Mouse (Mus musculus): ENCODE data around the gene Tenm2. TPM values are rescaled to one million over a fixed set of nuclear protein-coding genes. Genes with fewer than 3 reads are reported as not detected.

Gene Tenm2
- polyA plus RNA-seq, 1 experiment from 2014 or later: 0.12 TPM

- H3K27ac ChIP-seq (ENCODE audit: low read depth, low read length): no peak overlapping the region
- no peak for ATAC-seq
- H3K9ac ChIP-seq (ENCODE audit: low read depth, low read length): no peak overlapping the region
- H3K4me2 ChIP-seq (replicated peaks; ENCODE audit: low read depth): no peak overlapping the region
- no peaks in the 10 kb centered on the region for H3K36me3 ChIP-seq (ENCODE audit: control insufficient read depth, insufficient read depth)
- H3K27me3 ChIP-seq (replicated peaks; ENCODE audit: control insufficient read depth, insufficient read depth, low read length): no peaks in the 10 kb centered on the region
- WGBS: 62% methylated on average over 8 of the region's 8 CpGs
- TF ChIP-seq CTCF (IDR thresholded peaks at IDR 0.05; ENCODE audit: low read depth): no peak
- no peaks in the 10 kb centered on the region for H3K9me3 ChIP-seq (ENCODE audit: control insufficient read depth)
- no peaks in the 10 kb centered on the region for H3K4me1 ChIP-seq (replicated peaks; ENCODE audit: control insufficient read depth, insufficient read depth, low read length)
- no peak overlapping the region for H3K4me3 ChIP-seq (ENCODE audit: low read depth, low read length)
Observed at GRCm38 (mm10) chr11:36073074-36073818, 1162.5 kb downstream of the Tenm2 start.

DNA sequence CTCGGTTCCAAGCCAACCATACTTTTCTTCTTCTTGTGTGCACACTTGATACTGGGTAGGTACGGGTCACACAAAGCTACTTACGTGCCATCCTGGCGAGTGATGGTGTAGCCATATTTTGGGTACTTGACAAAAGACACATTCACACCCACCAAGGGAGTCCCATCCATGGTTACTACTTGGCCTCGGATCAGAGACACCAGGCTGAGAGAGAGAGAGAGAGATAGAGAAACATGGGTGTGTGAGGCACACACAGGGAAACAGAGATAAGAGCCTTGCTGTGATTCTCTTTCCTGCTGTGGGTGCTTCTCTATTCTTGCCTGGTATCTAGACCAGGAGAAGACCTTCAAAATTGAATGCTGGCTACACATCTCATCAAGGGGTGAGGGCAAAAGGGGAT is 1163.1 kb downstream of the Tenm2 start:
- 82% methylated on average over 5 of the region's 5 CpGs for WGBS
- no peak overlapping the region for H3K27ac ChIP-seq (ENCODE audit: low read depth, low read length)
- no peaks in the 10 kb centered on the region for H3K4me1 ChIP-seq (replicated peaks; ENCODE audit: control insufficient read depth, insufficient read depth, low read length)
- no peak for ATAC-seq
- no peak overlapping the region for H3K4me3 ChIP-seq (ENCODE audit: low read depth, low read length)
- H3K27me3 ChIP-seq (replicated peaks; ENCODE audit: control insufficient read depth, insufficient read depth, low read length): no peaks in the 10 kb centered on the region
- H3K36me3 ChIP-seq (ENCODE audit: control insufficient read depth, insufficient read depth): no peaks in the 10 kb centered on the region
- no peak for TF ChIP-seq CTCF (IDR thresholded peaks at IDR 0.05; ENCODE audit: low read depth)
- no peak overlapping the region for H3K4me2 ChIP-seq (replicated peaks; ENCODE audit: low read depth)
- no peaks in the 10 kb centered on the region for H3K9me3 ChIP-seq (ENCODE audit: control insufficient read depth)
- no peak overlapping the region for H3K9ac ChIP-seq (ENCODE audit: low read depth, low read length)

- H3K27ac ChIP-seq (ENCODE audit: low read depth, low read length): no peak overlapping the region
- no peak overlapping the region for H3K9ac ChIP-seq (ENCODE audit: low read depth, low read length)
- 69% methylated on average over 9 of the region's 9 CpGs for WGBS
- no peaks in the 10 kb centered on the region for H3K36me3 ChIP-seq (ENCODE audit: control insufficient read depth, insufficient read depth)
- no peaks in the 10 kb centered on the region for H3K27me3 ChIP-seq (replicated peaks; ENCODE audit: control insufficient read depth, insufficient read depth, low read length)
- H3K4me2 ChIP-seq (replicated peaks; ENCODE audit: low read depth): no peak overlapping the region
- ATAC-seq: no peak
- no peak for TF ChIP-seq CTCF (IDR thresholded peaks at IDR 0.05; ENCODE audit: low read depth)
- no peak overlapping the region for H3K4me3 ChIP-seq (ENCODE audit: low read depth, low read length)
- H3K9me3 ChIP-seq (ENCODE audit: control insufficient read depth): no peaks in the 10 kb centered on the region
- no peaks in the 10 kb centered on the region for H3K4me1 ChIP-seq (replicated peaks; ENCODE audit: control insufficient read depth, insufficient read depth, low read length)
Observed at GRCm38 (mm10) chr11:36072038-36072437, 1163.7 kb downstream of the Tenm2 start.

DNA sequence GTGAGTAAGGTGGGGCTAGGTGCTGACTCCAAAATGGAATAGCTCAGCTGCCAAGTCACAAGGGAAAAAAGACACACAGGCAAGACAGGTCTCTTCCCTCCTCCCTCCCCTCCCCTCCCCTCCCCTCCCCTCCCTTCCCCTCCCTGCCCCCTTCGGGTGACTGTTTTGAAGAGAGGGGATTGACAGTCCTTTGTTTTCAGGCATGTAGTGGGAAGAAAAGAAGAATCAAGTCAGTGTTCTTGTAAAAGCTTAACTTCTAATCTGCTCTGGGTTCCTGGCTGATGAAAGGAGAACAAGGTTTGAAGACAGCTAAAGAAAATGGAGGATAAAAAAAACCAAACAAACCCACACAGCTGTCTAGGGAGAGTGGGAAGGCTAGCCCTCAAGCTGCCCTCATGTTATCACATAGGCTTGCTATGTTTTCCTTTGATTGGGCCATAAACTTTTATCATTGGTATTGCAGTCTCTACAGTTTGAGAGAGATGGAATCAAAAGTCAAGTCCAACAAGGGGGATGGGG is 1176.4 kb downstream of the Tenm2 start:
- no peak for ATAC-seq
- Histone ChIP-seq H3K4me3 (ENCODE audit: low read depth, low read length) (no peak overlapping the region), H3K9ac (ENCODE audit: low read depth, low read length) (no peak overlapping the region), H3K27ac (ENCODE audit: low read depth, low read length) (no peak overlapping the region), H3K4me1 (replicated peaks; ENCODE audit: control insufficient read depth, insufficient read depth, low read length) (no peaks in the 10 kb centered on the region), H3K36me3 (ENCODE audit: control insufficient read depth, insufficient read depth) (no peaks in the 10 kb centered on the region), H3K27me3 (replicated peaks; ENCODE audit: control insufficient read depth, insufficient read depth, low read length) (no peaks in the 10 kb centered on the region), H3K9me3 (ENCODE audit: control insufficient read depth) (no peaks in the 10 kb centered on the region), H3K4me2 (replicated peaks; ENCODE audit: low read depth) (no peak overlapping the region)
- WGBS: no CpG with 5 or more reads among the region's 1 CpGs
- TF ChIP-seq CTCF (IDR thresholded peaks at IDR 0.05; ENCODE audit: low read depth): no peak

- H3K9ac ChIP-seq (ENCODE audit: low read depth, low read length): no peak overlapping the region
- no peak for TF ChIP-seq CTCF (IDR thresholded peaks at IDR 0.05; ENCODE audit: low read depth)
- H3K27me3 ChIP-seq (replicated peaks; ENCODE audit: control insufficient read depth, insufficient read depth, low read length): no peaks in the 10 kb centered on the region
- H3K9me3 ChIP-seq (ENCODE audit: control insufficient read depth): no peaks in the 10 kb centered on the region
- H3K4me2 ChIP-seq (replicated peaks; ENCODE audit: low read depth): no peak overlapping the region
- no peaks in the 10 kb centered on the region for H3K36me3 ChIP-seq (ENCODE audit: control insufficient read depth, insufficient read depth)
- no peak overlapping the region for H3K27ac ChIP-seq (ENCODE audit: low read depth, low read length)
- ATAC-seq: no peak
- 91% methylated on average over 11 of the region's 11 CpGs for WGBS
- no peaks in the 10 kb centered on the region for H3K4me1 ChIP-seq (replicated peaks; ENCODE audit: control insufficient read depth, insufficient read depth, low read length)
- no peak overlapping the region for H3K4me3 ChIP-seq (ENCODE audit: low read depth, low read length)
Observed at GRCm38 (mm10) chr11:36056525-36056924, 1179.2 kb downstream of the Tenm2 start.

- H3K4me2 ChIP-seq (replicated peaks; ENCODE audit: low read depth): no peak overlapping the region
- no peak overlapping the region for H3K27ac ChIP-seq (ENCODE audit: low read depth, low read length)
- no peak for ATAC-seq
- no peaks in the 10 kb centered on the region for H3K36me3 ChIP-seq (ENCODE audit: control insufficient read depth, insufficient read depth)
- no peaks in the 10 kb centered on the region for H3K4me1 ChIP-seq (replicated peaks; ENCODE audit: control insufficient read depth, insufficient read depth, low read length)
- no peak overlapping the region for H3K9ac ChIP-seq (ENCODE audit: low read depth, low read length)
- H3K9me3 ChIP-seq (ENCODE audit: control insufficient read depth): no peaks in the 10 kb centered on the region
- no peak overlapping the region for H3K4me3 ChIP-seq (ENCODE audit: low read depth, low read length)
- TF ChIP-seq CTCF (IDR thresholded peaks at IDR 0.05; ENCODE audit: low read depth): no peak
- no peaks in the 10 kb centered on the region for H3K27me3 ChIP-seq (replicated peaks; ENCODE audit: control insufficient read depth, insufficient read depth, low read length)
- WGBS: 83% methylated on average over 7 of the region's 7 CpGs
Observed at GRCm38 (mm10) chr11:36054323-36054722, 1181.4 kb downstream of the Tenm2 start.

Measured in intestine, postnatal 0 days (tissue).